Mouse (Mus musculus): ENCODE results near the gene Chd6.

The Chd6 gene

DNA sequence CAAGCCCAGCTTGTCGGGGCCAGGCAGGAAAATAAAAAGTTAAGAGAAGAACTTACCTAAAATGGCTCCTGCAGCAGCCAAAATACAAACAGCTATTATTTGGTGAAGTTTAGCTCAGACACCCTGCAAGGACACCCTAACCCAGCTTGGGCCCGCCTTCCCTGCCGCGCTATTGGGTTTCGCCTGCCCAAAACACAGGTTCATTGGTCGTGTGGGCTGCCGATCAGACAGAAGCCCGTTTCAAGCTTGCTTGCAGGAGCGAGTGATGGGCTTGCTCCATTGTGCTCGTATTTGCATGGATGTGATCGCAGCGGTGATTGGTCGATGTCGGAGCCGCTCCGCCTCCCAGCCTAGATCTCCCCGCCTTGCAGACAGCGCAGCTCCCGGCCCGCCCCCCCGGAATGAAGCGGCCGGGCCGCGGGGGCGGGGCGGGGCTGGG lies at the start of gene Chd6:
Chd6 (minus strand) TSS at position 143 of the 439 bp plus-strand sequence.
- DNase-seq (ENCODE audit: low read depth): peak; percentile 99

- no peak for DNase-seq (ENCODE audit: low read depth)
Measured at GRCm38 (mm10) chr2:161150004-161150842, 41.3 kb upstream of the Chd6 start.

- DNase-seq (ENCODE audit: low read depth): no peak
Measured at GRCm38 (mm10) chr2:161148428-161149020, 39.6 kb upstream of the Chd6 start.

DNA sequence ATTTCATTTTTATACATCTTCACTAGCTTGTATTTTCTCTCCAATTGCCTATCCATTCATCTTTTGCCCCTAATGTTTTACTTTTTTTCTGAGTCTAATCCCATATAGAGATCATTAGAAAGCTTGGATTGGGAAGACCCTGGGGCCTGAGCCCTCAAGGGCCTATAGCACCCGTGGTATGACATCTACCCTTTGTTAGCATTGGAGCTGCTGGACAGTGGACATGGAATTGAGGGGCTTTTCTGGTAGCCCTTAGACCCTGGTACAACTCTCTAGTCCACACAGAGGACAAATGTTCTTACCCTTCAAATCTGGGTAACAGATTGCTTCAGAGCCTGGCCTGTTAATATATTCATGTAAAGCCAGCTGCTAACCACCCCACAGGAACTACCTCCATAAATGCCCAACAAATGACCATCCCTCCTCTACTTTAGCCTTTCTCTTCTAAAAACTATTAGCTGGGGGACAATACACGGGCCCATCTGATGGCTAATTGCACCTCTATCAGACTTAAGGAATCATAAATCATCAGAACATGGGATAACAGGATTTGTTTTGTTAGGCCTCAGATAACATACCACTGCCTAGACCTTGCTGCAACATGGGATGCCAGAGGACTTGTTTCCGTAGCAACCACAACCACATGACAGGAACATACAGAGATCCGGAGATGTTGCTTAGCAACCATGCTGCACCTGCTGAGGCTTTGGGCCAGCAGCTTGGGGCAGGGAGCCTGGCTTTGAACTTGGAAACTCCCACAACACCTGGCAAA lies 39.0 kb upstream of the Chd6 start:
- DNase-seq (ENCODE audit: low read depth): no peak

GRCm38 (mm10) chr2:161144799-161145198 lies 35.9 kb upstream of the Chd6 start:
- no peak for DNase-seq (ENCODE audit: low read depth)

- no peak for DNase-seq (ENCODE audit: low read depth)
Measured at GRCm38 (mm10) chr2:161138672-161139536, 30.0 kb upstream of the Chd6 start.

DNA sequence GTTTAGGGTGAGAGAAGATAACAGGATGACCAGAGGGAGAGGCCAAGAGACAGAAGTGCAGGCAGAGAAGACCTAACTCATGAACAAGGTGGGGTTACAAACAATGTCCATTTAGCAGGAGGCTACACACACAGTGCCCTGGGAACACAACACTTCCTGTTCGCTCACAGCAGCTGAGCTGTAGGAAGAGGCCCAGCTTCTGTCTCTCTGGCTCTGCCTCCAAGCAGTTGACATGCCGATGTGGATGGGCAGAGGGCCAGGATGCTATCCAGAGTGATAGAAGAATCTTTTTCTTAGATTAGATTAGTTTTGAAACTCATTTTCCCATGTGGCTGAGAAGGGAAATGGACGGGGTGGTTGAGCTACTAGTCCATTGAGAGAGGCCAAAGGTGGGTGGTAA lies 28.1 kb upstream of the Chd6 start:
- no peak for DNase-seq (ENCODE audit: low read depth)

GRCm38 (mm10) chr2:161128367-161129111 lies 19.7 kb upstream of the Chd6 start:
- peak; percentile 70 for DNase-seq (ENCODE audit: low read depth)

GRCm38 (mm10) chr2:161112011-161112410 lies 3.1 kb upstream of the Chd6 start:
- DNase-seq (ENCODE audit: low read depth): no peak

- DNase-seq (ENCODE audit: low read depth): no peak
Measured at GRCm38 (mm10) chr2:161109398-161109821, 535 bp upstream of the Chd6 start.

- DNase-seq (ENCODE audit: low read depth): no peak
Measured at GRCm38 (mm10) chr2:161108085-161108927, 569 bp downstream of the Chd6 start.

GRCm38 (mm10) chr2:161107236-161107635 lies 1.6 kb downstream of the Chd6 start:
- no peak for DNase-seq (ENCODE audit: low read depth)

DNA sequence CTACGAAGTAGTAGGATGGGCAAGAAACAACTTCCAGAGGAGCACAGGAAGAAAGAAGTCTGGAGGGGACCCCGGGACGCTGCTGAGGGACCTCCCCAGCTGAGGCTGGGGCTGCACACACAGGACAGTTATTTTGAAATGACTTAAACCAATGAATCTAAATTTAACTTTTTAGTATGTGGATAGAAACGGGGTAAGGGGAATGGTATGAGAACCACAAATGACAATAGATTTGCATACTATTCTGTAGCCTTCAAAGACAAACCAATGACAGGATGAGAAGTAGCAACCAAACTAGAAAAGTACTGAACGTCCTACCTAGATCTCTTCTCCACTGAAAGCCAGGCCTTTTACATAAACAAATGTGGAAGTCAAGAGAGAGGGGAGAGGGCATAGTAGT lies 5.1 kb downstream of the Chd6 start:
- no peak for DNase-seq (ENCODE audit: low read depth)

DNA sequence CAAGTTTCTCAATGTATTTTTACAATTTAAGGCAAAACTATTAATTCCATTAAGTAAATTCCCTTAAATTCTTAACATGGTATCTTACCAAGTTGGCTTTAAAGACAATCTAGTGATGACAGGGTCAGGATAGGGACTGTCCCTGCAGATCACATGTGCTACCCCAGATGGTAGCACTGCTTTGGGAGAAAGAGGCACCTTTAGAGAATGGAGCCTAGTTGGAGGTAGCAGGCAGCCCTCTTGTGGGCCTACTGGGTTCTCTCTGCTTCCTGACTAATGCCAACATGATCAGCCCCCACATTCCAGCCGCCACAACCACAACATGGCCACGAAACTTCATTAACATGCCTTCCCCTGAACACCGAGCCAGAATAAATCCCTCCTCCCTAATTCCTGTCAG lies 6.8 kb downstream of the Chd6 start:
- DNase-seq (ENCODE audit: low read depth): no peak

DNA sequence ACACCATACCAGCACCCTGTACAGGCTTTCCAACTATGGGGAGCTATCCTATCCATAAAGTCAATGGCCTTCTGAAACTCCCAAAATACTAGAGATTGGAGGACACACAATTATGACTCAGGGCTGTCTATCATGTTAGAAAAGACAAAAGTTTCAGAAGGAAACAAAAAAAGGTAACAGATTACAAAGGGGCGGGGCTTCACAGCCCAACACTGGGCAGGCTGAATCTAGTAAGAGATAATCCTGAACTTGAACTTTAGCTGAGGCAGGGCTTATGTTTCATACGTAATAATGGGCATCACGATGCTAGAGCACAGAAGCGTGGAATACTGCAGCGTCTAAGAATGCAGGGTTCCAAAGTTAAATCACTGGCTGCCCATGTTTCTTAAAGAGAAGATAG lies 11.1 kb downstream of the Chd6 start:
- DNase-seq (ENCODE audit: low read depth): no peak

- no peak for DNase-seq (ENCODE audit: low read depth)
Measured at GRCm38 (mm10) chr2:161090746-161091405, 18.0 kb downstream of the Chd6 start.

GRCm38 (mm10) chr2:161090200-161090599 lies 18.7 kb downstream of the Chd6 start:
- DNase-seq (ENCODE audit: low read depth): no peak

GRCm38 (mm10) chr2:161078590-161078989 lies 30.3 kb downstream of the Chd6 start:
- no peak for DNase-seq (ENCODE audit: low read depth)

DNA sequence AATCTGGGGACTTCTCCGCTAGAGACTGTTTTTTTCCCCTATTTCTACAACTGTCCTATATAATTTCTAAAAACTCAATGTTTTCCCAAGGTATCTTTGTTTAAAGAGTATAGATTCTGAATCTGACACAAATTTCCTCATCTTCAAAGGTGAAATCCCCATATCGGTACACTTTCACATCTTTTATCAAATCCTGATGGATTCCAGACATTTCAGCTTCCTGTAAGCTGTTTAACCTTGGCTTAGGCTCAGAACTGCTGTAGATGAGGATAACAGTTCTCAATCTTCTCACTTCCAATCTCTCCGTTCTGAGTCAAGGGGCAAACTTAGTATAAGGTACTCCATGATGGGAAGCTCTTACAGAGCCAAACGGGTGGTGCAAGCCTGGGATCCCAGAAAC lies 32.6 kb downstream of the Chd6 start:
- DNase-seq (ENCODE audit: low read depth): no peak

DNA sequence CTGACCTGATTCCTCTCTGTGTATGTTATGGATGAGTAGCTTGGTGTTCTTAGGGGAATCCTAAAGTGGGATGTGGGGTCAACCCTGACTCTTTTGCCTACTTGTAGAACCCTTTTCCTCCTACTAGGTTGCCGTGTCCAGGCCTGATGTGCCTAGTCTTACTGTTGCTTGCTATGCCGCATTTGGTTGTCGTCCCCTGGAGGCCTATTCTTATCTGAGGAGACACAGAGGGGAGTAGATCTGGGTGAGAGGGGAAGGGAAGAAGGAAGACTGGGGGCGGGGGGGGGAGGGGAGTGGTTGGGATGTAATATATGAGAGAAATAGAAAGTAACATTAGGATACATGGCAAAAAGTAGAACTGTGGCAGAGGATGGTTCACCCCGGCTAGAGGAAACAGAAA lies 33.3 kb downstream of the Chd6 start:
- DNase-seq (ENCODE audit: low read depth): no peak
